Mouse (Mus musculus): Measurements from ENCODE around the gene Slc13a5. TPM values are rescaled to one million over a fixed set of nuclear protein-coding genes. Genes with fewer than 3 reads are reported as not detected.

Slc13a5 gene
- polyA plus RNA-seq, 1 experiment: not detected

GRCm38 (mm10) chr11:72232991-72233390 is 34.0 kb downstream of the Slc13a5 start:
- no peak for TF ChIP-seq CTCF (IDR thresholded peaks at IDR 0.05; ENCODE audit: extremely low read depth, insufficient read length, insufficient replicate concordance, low read depth, low read length)
- TF ChIP-seq POLR2A (IDR thresholded peaks at IDR 0.05; ENCODE audit: low read depth, low read length): no peak
- Histone ChIP-seq H3K27me3 (ENCODE audit: control insufficient read depth, insufficient read depth, low read length) (no peaks in the 10 kb centered on the region), H3K36me3 (ENCODE audit: control insufficient read depth, insufficient read depth, low read length) (no peaks in the 10 kb centered on the region), H3K4me3 (ENCODE audit: low read depth, low read length) (no peak overlapping the region), H3K4me1 (ENCODE audit: control insufficient read depth, insufficient read depth, insufficient read length, low read length) (no peaks in the 10 kb centered on the region), H3K27ac (ENCODE audit: insufficient read depth, low read depth, low read length) (no peak overlapping the region)
- 42% methylated on average over 1 of the region's 1 CpGs for WGBS

GRCm38 (mm10) chr11:72232068-72232467 is 35.0 kb downstream of the Slc13a5 start:
- Histone ChIP-seq H3K27ac (ENCODE audit: insufficient read depth, low read depth, low read length) (no peak overlapping the region), H3K4me1 (ENCODE audit: control insufficient read depth, insufficient read depth, insufficient read length, low read length) (no peaks in the 10 kb centered on the region), H3K36me3 (ENCODE audit: control insufficient read depth, insufficient read depth, low read length) (no peaks in the 10 kb centered on the region), H3K4me3 (ENCODE audit: low read depth, low read length) (no peak overlapping the region), H3K27me3 (ENCODE audit: control insufficient read depth, insufficient read depth, low read length) (no peaks in the 10 kb centered on the region)
- 83% methylated on average over 7 of the region's 7 CpGs for whole genome bisulfite sequencing
- TF ChIP-seq CTCF (IDR thresholded peaks at IDR 0.05; ENCODE audit: extremely low read depth, insufficient read length, insufficient replicate concordance, low read depth, low read length): no peak
- no peak for TF ChIP-seq POLR2A (IDR thresholded peaks at IDR 0.05; ENCODE audit: low read depth, low read length)

- TF ChIP-seq CTCF (IDR thresholded peaks at IDR 0.05; ENCODE audit: extremely low read depth, insufficient read length, insufficient replicate concordance, low read depth, low read length) (no peak), POLR2A (IDR thresholded peaks at IDR 0.05; ENCODE audit: low read depth, low read length) (no peak)
- no peaks in the 10 kb centered on the region for H3K36me3 ChIP-seq (ENCODE audit: control insufficient read depth, insufficient read depth, low read length)
- no peak overlapping the region for H3K27ac ChIP-seq (ENCODE audit: insufficient read depth, low read depth, low read length)
- H3K4me1 ChIP-seq (ENCODE audit: control insufficient read depth, insufficient read depth, insufficient read length, low read length): no peaks in the 10 kb centered on the region
- H3K27me3 ChIP-seq (ENCODE audit: control insufficient read depth, insufficient read depth, low read length): no peaks in the 10 kb centered on the region
- 18% methylated on average over 4 of the region's 4 CpGs for WGBS
- no peak overlapping the region for H3K4me3 ChIP-seq (ENCODE audit: low read depth, low read length)
These were observed 38.5 kb downstream of the Slc13a5 start for GRCm38 (mm10) chr11:72228513-72228912.

GRCm38 (mm10) chr11:72226901-72227300 is 40.1 kb downstream of the Slc13a5 start:
- 76% methylated on average over 6 of the region's 6 CpGs for WGBS
- Histone ChIP-seq H3K27ac (ENCODE audit: insufficient read depth, low read depth, low read length) (no peak overlapping the region), H3K4me1 (ENCODE audit: control insufficient read depth, insufficient read depth, insufficient read length, low read length) (no peaks in the 10 kb centered on the region), H3K27me3 (ENCODE audit: control insufficient read depth, insufficient read depth, low read length) (no peaks in the 10 kb centered on the region), H3K36me3 (ENCODE audit: control insufficient read depth, insufficient read depth, low read length) (no peaks in the 10 kb centered on the region), H3K4me3 (ENCODE audit: low read depth, low read length) (no peak overlapping the region)
- TF ChIP-seq CTCF (IDR thresholded peaks at IDR 0.05; ENCODE audit: extremely low read depth, insufficient read length, insufficient replicate concordance, low read depth, low read length) (no peak), POLR2A (IDR thresholded peaks at IDR 0.05; ENCODE audit: low read depth, low read length) (no peak)

GRCm38 (mm10) chr11:72226020-72226791 is 40.8 kb downstream of the Slc13a5 start:
- H3K27ac ChIP-seq (ENCODE audit: insufficient read depth, low read depth, low read length): no peak overlapping the region

GRCm38 (mm10) chr11:72224865-72225264 is 42.2 kb downstream of the Slc13a5 start:
- 3% methylated on average over 5 of the region's 5 CpGs for WGBS
- Histone ChIP-seq H3K27ac (ENCODE audit: insufficient read depth, low read depth, low read length) (no peak overlapping the region), H3K27me3 (ENCODE audit: control insufficient read depth, insufficient read depth, low read length) (no peaks in the 10 kb centered on the region), H3K4me1 (ENCODE audit: control insufficient read depth, insufficient read depth, insufficient read length, low read length) (no peaks in the 10 kb centered on the region), H3K36me3 (ENCODE audit: control insufficient read depth, insufficient read depth, low read length) (no peaks in the 10 kb centered on the region), H3K4me3 (ENCODE audit: low read depth, low read length) (no peak overlapping the region)
- TF ChIP-seq POLR2A (IDR thresholded peaks at IDR 0.05; ENCODE audit: low read depth, low read length) (no peak), CTCF (IDR thresholded peaks at IDR 0.05; ENCODE audit: extremely low read depth, insufficient read length, insufficient replicate concordance, low read depth, low read length) (peak; percentile 91; the same call in 1 of the 2 replicates)

More at GRCm38 (mm10) chr11:72226020-72226791, 40.8 kb downstream of the Slc13a5 start:
- H3K27me3 ChIP-seq (ENCODE audit: control insufficient read depth, insufficient read depth, low read length): no peaks in the 10 kb centered on the region
- no peak overlapping the region for H3K4me3 ChIP-seq (ENCODE audit: low read depth, low read length)
- 62% methylated on average over 10 of the region's 10 CpGs for WGBS
- H3K36me3 ChIP-seq (ENCODE audit: control insufficient read depth, insufficient read depth, low read length): no peaks in the 10 kb centered on the region
- H3K4me1 ChIP-seq (ENCODE audit: control insufficient read depth, insufficient read depth, insufficient read length, low read length): no peaks in the 10 kb centered on the region
- no peak for TF ChIP-seq POLR2A (IDR thresholded peaks at IDR 0.05; ENCODE audit: low read depth, low read length)
- no peak for TF ChIP-seq CTCF (IDR thresholded peaks at IDR 0.05; ENCODE audit: extremely low read depth, insufficient read length, insufficient replicate concordance, low read depth, low read length)

GRCm38 (mm10) chr11:72223414-72223813 is 43.6 kb downstream of the Slc13a5 start:
- WGBS: 78% methylated on average over 4 of the region's 4 CpGs
- no peaks in the 10 kb centered on the region for H3K36me3 ChIP-seq (ENCODE audit: control insufficient read depth, insufficient read depth, low read length)
- H3K27ac ChIP-seq (ENCODE audit: insufficient read depth, low read depth, low read length): no peak overlapping the region
- H3K4me1 ChIP-seq (ENCODE audit: control insufficient read depth, insufficient read depth, insufficient read length, low read length): no peaks in the 10 kb centered on the region
- no peaks in the 10 kb centered on the region for H3K27me3 ChIP-seq (ENCODE audit: control insufficient read depth, insufficient read depth, low read length)
- no peak overlapping the region for H3K4me3 ChIP-seq (ENCODE audit: low read depth, low read length)
- TF ChIP-seq CTCF (IDR thresholded peaks at IDR 0.05; ENCODE audit: extremely low read depth, insufficient read length, insufficient replicate concordance, low read depth, low read length): no peak
- no peak for TF ChIP-seq POLR2A (IDR thresholded peaks at IDR 0.05; ENCODE audit: low read depth, low read length)

Data from small intestine, adult 2 months (tissue).